Mouse (Mus musculus) macrophage (primary cell): ENCODE data around the gene Lcn4. TPM values are rescaled to one million over a fixed set of nuclear protein-coding genes. Genes with fewer than 3 reads are reported as not detected.

ENCODE experiments used
- H3K27ac ChIP-seq: fragments of 350-480 bp; formaldehyde crosslinking; 2 replicates; pipeline ENCODE4 v1.9.0; 2021
- H3K36me3 ChIP-seq: fragments of 350-480 bp; formaldehyde crosslinking; 2 replicates; pipeline ENCODE4 v1.9.0; 2021; ENCODE audit errors: inconsistent target
- H3K4me3 ChIP-seq: fragments of 350-480 bp; formaldehyde crosslinking; 2 replicates; pipeline ENCODE4 v1.9.0; 2021; ENCODE audit errors: inconsistent target
- H3K79me2 ChIP-seq: fragments of 350-480 bp; formaldehyde crosslinking; 2 replicates; pipeline ENCODE4 v1.9.0; 2021; ENCODE audit errors: inconsistent target
- WGBS: methylation state at CpG from one replicate; pipeline ENCODE4 v1.1.7; 2026; ENCODE audit warnings: inconsistent platforms; ENCODE audit not compliant: missing documents; 5-methylcytosine and 5-hydroxymethylcytosine counted together
- polyA plus RNA-seq: library from polyadenylated mRNA; stranded (reverse); fragments of 250-400 nt; gene quantifications from 3 replicates; pipeline ENCODE4 v1.2.4, GENCODE M21; 2018; ENCODE audit warnings: inconsistent platforms

Gene Lcn4
- polyA plus RNA-seq, 1 experiment from 2014 or later, result not detected

DNA sequence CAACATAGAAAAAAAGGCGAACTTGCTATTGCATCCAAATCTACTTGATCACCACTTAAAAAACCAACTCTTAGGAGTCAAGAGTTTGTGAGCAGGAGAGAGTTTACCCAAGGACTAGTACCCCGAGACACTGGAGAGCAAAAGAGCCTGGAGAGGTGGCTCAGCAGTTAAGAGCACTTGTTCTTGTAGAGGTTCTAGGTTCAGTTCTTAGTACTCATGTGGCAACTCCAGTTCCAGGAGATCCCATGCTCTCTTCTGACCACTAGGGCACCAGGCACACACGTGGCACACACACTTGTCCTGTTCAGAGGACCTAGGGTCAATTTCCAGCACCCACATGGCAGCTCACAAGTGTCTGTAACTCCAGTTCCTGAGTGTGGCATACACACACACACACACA is 45.0 kb downstream of the Lcn4 start:
- H3K4me3 ChIP-seq, result no peak overlapping the region

DNA sequence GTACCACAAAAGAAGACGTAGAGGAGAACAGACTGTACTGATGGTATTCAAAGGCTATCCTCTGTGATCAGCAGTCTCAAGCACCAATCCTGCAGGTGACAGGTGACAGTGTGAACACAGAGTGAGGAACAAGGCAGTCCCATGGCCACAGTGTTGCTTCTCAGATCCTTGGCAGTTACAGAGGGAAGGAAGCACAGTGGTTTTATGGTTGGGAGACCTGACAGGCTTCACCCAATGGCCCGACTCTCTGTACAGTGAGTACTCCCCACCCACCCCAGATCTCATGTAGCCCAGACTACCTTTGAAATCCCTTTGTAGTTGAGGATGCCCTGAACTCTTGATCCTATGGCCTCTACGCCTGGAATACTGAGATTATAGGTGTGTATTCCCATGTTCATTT is 45.7 kb downstream of the Lcn4 start:
- Histone ChIP-seq H3K79me2 (no peaks in the 10 kb centered on the region), H3K36me3 (no peaks in the 10 kb centered on the region), H3K4me3 (no peak overlapping the region), H3K27ac (no peak overlapping the region)
- 49% methylated on average over 3 of the region's 3 CpGs for WGBS

More for the DNA sequence above, 45.0 kb downstream of the Lcn4 start:
- Histone ChIP-seq H3K79me2 (no peaks in the 10 kb centered on the region), H3K27ac (no peak overlapping the region), H3K36me3 (no peaks in the 10 kb centered on the region)
- WGBS, result 65% methylated on average over 3 of the region's 3 CpGs

GRCm38 (mm10) chr2:26622984-26623383 is 48.1 kb downstream of the Lcn4 start:
- 29% methylated on average over 5 of the region's 5 CpGs for WGBS
- H3K79me2 ChIP-seq, result no peaks in the 10 kb centered on the region
- no peak overlapping the region for H3K4me3 ChIP-seq
- H3K27ac ChIP-seq, result no peak overlapping the region
- no peaks in the 10 kb centered on the region for H3K36me3 ChIP-seq

DNA sequence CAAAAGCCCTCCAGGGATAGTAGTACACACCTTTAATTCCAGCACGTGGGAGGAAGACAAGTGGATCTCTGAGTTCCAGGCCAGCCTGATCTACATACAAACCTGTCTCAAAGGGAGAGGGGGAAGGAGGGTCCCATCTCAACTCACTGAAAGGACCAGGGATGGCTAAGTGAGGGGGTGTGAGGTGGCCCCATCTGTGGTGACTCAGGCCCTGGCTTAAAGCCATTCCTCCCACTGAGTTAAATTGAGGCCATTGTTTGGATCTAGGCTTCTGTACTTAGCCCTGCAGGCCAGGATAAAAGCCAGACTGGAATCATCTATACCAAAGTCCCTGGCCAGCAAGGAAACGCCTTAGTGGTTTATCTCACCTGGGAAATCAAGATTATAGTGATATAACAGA is 49.8 kb downstream of the Lcn4 start:
- Histone ChIP-seq H3K4me3 (no peak overlapping the region), H3K79me2 (no peaks in the 10 kb centered on the region), H3K36me3 (no peaks in the 10 kb centered on the region), H3K27ac (no peak overlapping the region)
- 93% methylated on average over 2 of the region's 2 CpGs for WGBS

GRCm38 (mm10) chr2:26617928-26618327 is 53.2 kb downstream of the Lcn4 start:
- no peak overlapping the region for H3K27ac ChIP-seq
- H3K36me3 ChIP-seq, result no peaks in the 10 kb centered on the region
- 91% methylated on average over 7 of the region's 7 CpGs for WGBS
- H3K4me3 ChIP-seq, result no peak overlapping the region
- H3K79me2 ChIP-seq, result no peaks in the 10 kb centered on the region

Other genes starting within 250 kb of the Lcn4 start
- 37.5 to 46.9 TPM (median 42.2 TPM) in 3 replicates for gene Sec16a, start 226.1 kb downstream of the Lcn4 start, polyA plus RNA-seq
- gene Notch1, start 154.6 kb downstream of the Lcn4 start, polyA plus RNA-seq, result 7.4 to 12.5 TPM (median 11.5 TPM) in 3 replicates
- 0.33 to 1.4 TPM (median 1.2 TPM) in 3 replicates for gene Egfl7, start 91.3 kb downstream of the Lcn4 start, polyA plus RNA-seq
- 0.22 TPM in 1 of 3 replicates, not detected in the others for gene Gm20532, start 84.6 kb downstream of the Lcn4 start, polyA plus RNA-seq
- gene Agpat2, start 66.9 kb downstream of the Lcn4 start, polyA plus RNA-seq, result 26.9 to 35.7 TPM (median 35.5 TPM) in 3 replicates
- gene Fam69b, start 42.8 kb downstream of the Lcn4 start, polyA plus RNA-seq, result 0.51 TPM in 1 of 3 replicates, not detected in the others
- gene Abo, start 193.7 kb upstream of the Lcn4 start, polyA plus RNA-seq, result not detected in 3 replicates
- 16.4 to 25.2 TPM (median 21.2 TPM) in 3 replicates for gene Surf6, start 231.6 kb upstream of the Lcn4 start, polyA plus RNA-seq
- 14.4 to 39.2 TPM (median 31.3 TPM) in 3 replicates for gene Med22, start 239.4 kb upstream of the Lcn4 start, polyA plus RNA-seq
- gene Rpl7a, start 239.5 kb upstream of the Lcn4 start, polyA plus RNA-seq, result 1,034 to 1,136 TPM (median 1,099 TPM) in 3 replicates
- 25.6 to 50.5 TPM (median 36.1 TPM) in 3 replicates for gene Surf2, start 245.1 kb upstream of the Lcn4 start, polyA plus RNA-seq
- 55.2 to 73.5 TPM (median 59.6 TPM) in 3 replicates for gene Surf1, start 245.2 kb upstream of the Lcn4 start, polyA plus RNA-seq